Mouse (Mus musculus) liver, embryonic 16.5 days (tissue): ENCODE measurements around the gene Pnlip. TPM values are rescaled to one million over a fixed set of nuclear protein-coding genes. Genes with fewer than 3 reads are reported as not detected.

ENCODE experiments used
- ATAC-seq: fragments of 200-750 bp; cut with Nextera tagmentation; 2 replicates; pipeline ENCODE4 v1.8.0; 2017; ENCODE audit warnings: low read depth, mild to moderate bottlenecking, moderate number of reproducible peaks, moderate library complexity
- H3K27ac ChIP-seq: fragments of 300-500 bp; sonication (generic); 2 replicates; pipeline ENCODE4 v1.5.1; 2014; ENCODE audit warnings: mild to moderate bottlenecking, low read length
- H3K27me3 ChIP-seq: fragments of 300-500 bp; sonication (generic); 2 replicates; pipeline ENCODE4 v1.6.1; 2014; ENCODE audit warnings: low read depth, low read length, mixed read lengths; ENCODE audit not compliant: control insufficient read depth, insufficient read depth
- H3K36me3 ChIP-seq: fragments of 300-500 bp; sonication (generic); 2 replicates; pipeline ENCODE4 v1.6.1; 2014; ENCODE audit warnings: mild to moderate bottlenecking; ENCODE audit not compliant: control insufficient read depth, insufficient read depth
- H3K4me1 ChIP-seq: fragments of 300-500 bp; sonication (generic); 2 replicates; pipeline ENCODE4 v1.6.1; 2014; ENCODE audit warnings: low read depth, low read length, mixed read lengths; ENCODE audit not compliant: control insufficient read depth
- H3K4me2 ChIP-seq: fragments of 300-500 bp; sonication (generic); 2 replicates; pipeline ENCODE4 v1.6.1; 2014; ENCODE audit warnings: low read depth, low read length, mixed read lengths
- H3K4me3 ChIP-seq: fragments of 300-500 bp; sonication (generic); 2 replicates; pipeline ENCODE4 v1.5.1; 2014; ENCODE audit warnings: low read depth, mild to moderate bottlenecking, low read length
- H3K9ac ChIP-seq: fragments of 300-500 bp; sonication (generic); 2 replicates; pipeline ENCODE4 v1.6.1; 2014; ENCODE audit warnings: low read depth, low read length
- H3K9me3 ChIP-seq: fragments of 300-500 bp; sonication (generic); replicated peaks from 2 replicates; pipeline ENCODE4 v1.6.1; 2016; ENCODE audit warnings: low read length; ENCODE audit not compliant: control insufficient read depth
- WGBS: fragments of 180-500 bp; shearing (Covaris S2); extraction: QIAGEN DNeasy Blood & Tissue Kit; methylation state at CpG from one replicate; pipeline ENCODE4 v1.1.7; 2014; ENCODE audit not compliant: insufficient replicate concordance; 5-methylcytosine and 5-hydroxymethylcytosine counted together
- polyA plus RNA-seq: library from polyadenylated mRNA; unstranded; fragments of >200 nt; fragmentation: Nextera tagmentation; extraction: Ambion mirVana; gene quantifications from 2 replicates; pipeline ENCODE4 v1.2.1, GENCODE M21; 2015

Gene Pnlip
- not detected in 2 replicates for polyA plus RNA-seq

DNA sequence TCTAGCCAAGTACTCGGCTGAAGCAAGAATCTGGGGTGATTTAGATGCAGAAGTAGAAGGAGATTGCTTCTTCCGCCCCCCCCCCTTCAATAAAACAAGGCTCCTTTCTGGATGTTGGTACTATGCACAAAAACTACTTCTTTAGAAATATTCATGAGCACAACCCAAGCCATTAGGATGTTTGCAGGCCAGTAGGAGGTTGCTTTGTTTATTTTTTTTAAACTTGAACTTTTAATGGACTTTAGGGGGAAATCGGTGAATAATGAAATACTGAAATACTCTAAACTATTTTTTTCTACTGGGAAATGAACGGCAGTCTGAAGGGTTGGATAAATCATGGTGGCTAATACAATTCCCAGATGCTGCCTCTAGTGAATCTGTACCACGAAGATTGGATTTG lies at the start of gene Pnlip:
Gene Pnlip (plus strand): TSS at position 301 of the 400 bp plus-strand sequence.
- H3K4me3 ChIP-seq: no peak within 1 kb of the TSS
- H3K27ac ChIP-seq: no peak within 1 kb of the TSS
- no peak for ATAC-seq
- H3K9ac ChIP-seq: no peak within 1 kb of the TSS
- H3K36me3 ChIP-seq: no peaks in the 10 kb centered on the region
- 57% methylated on average over 5 of the region's 5 CpGs for WGBS
- no peaks in the 10 kb centered on the region for H3K4me1 ChIP-seq
- no peak within 1 kb of the TSS for H3K4me2 ChIP-seq
- H3K27me3 ChIP-seq: no peaks in the 10 kb centered on the region
- no peaks in the 10 kb centered on the region for H3K9me3 ChIP-seq

DNA sequence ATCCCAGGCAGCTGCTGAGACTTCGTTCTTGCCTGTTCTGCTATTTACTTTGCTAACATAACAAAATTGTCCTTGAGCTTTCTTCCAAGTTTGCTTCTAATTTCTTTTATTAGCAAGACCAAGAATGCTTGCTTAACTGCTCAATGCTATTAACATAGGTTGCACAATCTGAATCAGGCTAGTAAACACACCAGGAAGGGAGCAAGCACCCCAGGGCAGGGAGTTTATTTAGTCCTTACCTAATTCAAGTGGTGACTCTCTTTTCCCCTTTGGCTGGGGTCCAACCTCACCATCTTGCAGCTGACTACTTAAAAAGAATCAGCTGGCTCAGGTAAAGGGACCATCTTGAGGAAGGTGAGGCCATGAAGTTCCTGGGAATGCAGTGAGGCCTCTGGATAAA lies 42.6 kb upstream of the Pnlip start:
- H3K27me3 ChIP-seq: no peaks in the 10 kb centered on the region
- ATAC-seq: no peak
- no peak overlapping the region for H3K4me2 ChIP-seq
- no peak overlapping the region for H3K4me3 ChIP-seq
- 45% methylated on average over 1 of the region's 1 CpGs for WGBS
- H3K27ac ChIP-seq: no peak overlapping the region
- no peaks in the 10 kb centered on the region for H3K9me3 ChIP-seq
- H3K9ac ChIP-seq: no peak overlapping the region
- no peaks in the 10 kb centered on the region for H3K36me3 ChIP-seq
- H3K4me1 ChIP-seq: no peaks in the 10 kb centered on the region

- Histone ChIP-seq H3K27me3 (no peaks in the 10 kb centered on the region), H3K27ac (no peak overlapping the region), H3K4me2 (no peak overlapping the region), H3K9ac (no peak overlapping the region), H3K4me1 (no peaks in the 10 kb centered on the region), H3K9me3 (no peaks in the 10 kb centered on the region), H3K36me3 (no peaks in the 10 kb centered on the region), H3K4me3 (no peak overlapping the region)
- ATAC-seq: no peak
- 67% methylated on average over 3 of the region's 3 CpGs for WGBS
These were observed 39.6 kb upstream of the Pnlip start for GRCm38 (mm10) chr19:58612745-58613144.

- 57% methylated on average over 7 of the region's 7 CpGs for WGBS
- no peaks in the 10 kb centered on the region for H3K27me3 ChIP-seq
- no peaks in the 10 kb centered on the region for H3K36me3 ChIP-seq
- H3K4me2 ChIP-seq: no peak overlapping the region
- no peak for ATAC-seq
- no peak overlapping the region for H3K4me3 ChIP-seq
- H3K4me1 ChIP-seq: no peaks in the 10 kb centered on the region
- no peak overlapping the region for H3K9ac ChIP-seq
- no peak overlapping the region for H3K27ac ChIP-seq
- no peaks in the 10 kb centered on the region for H3K9me3 ChIP-seq
These were observed 35.7 kb upstream of the Pnlip start for GRCm38 (mm10) chr19:58616606-58617005.

DNA sequence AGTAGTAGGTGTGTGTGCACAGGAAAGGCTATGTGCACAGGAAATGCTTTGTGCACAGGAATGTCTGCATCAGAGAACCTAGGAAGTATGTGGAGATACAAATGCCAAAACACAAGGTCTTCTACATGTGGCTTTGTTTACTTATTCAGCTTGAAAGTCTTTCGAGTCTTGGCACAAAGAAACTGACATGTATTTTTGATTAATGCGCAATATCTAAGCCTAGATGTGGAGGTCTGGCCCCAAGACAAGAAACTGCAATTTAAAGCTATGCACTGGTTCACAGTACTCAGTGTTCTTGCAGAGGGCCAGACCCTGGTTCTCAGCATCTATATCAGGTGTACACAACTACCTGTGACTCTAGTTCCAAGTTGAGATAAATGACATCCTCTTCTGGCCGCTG lies 31.6 kb upstream of the Pnlip start:
- Histone ChIP-seq H3K27ac (no peak overlapping the region), H3K9ac (no peak overlapping the region), H3K4me3 (no peak overlapping the region), H3K4me2 (no peak overlapping the region), H3K36me3 (no peaks in the 10 kb centered on the region), H3K9me3 (no peaks in the 10 kb centered on the region), H3K4me1 (no peaks in the 10 kb centered on the region), H3K27me3 (no peaks in the 10 kb centered on the region)
- WGBS: 67% methylated on average over 3 of the region's 3 CpGs
- no peak for ATAC-seq

DNA sequence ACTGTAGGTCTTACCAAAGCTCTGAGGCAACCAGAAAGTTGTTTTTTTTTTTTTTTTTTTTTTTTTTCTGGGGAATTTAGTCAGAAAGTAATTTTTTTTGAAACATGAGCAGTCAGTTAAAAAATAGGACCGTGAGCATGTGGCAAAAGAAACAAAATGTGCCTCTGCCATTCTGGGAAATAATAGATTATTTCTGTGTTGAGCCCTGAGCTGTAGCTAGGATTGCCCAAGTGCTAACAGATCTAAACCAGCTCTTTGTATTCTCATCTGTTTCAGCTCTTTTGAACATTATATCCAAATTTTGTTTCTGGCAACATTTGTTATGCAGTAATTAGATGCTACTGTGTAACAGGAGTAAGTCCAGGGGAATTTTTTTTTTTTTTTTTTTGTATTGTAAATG lies 30.7 kb upstream of the Pnlip start:
- H3K9me3 ChIP-seq: no peaks in the 10 kb centered on the region
- no peaks in the 10 kb centered on the region for H3K36me3 ChIP-seq
- H3K4me1 ChIP-seq: no peaks in the 10 kb centered on the region
- no peaks in the 10 kb centered on the region for H3K27me3 ChIP-seq
- no peak overlapping the region for H3K27ac ChIP-seq
- H3K4me2 ChIP-seq: no peak overlapping the region
- no peak for ATAC-seq
- no peak overlapping the region for H3K9ac ChIP-seq
- no peak overlapping the region for H3K4me3 ChIP-seq
- WGBS: 38% methylated on average over 1 of the region's 1 CpGs

DNA sequence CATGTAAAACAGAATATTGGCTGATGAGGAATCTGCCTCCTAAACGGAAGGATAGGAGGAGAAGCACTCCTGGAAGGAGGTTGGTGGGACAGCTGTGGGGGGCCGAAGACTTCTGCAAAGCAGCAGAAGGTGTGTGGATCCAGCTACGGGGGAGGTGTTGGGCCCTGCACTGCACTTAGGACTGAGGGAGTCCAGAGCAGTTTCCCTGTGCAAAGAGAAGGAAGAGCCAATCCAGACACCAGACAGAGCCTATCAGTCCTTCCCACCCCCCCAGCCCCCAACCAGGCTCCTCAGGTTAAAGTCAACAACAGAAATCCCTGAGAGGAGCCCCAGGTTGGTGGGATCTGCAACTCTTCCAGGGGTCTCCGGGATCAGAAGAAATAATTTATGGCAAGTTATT lies 27.5 kb upstream of the Pnlip start:
- Histone ChIP-seq H3K27me3 (no peaks in the 10 kb centered on the region), H3K4me2 (no peak overlapping the region), H3K9ac (no peak overlapping the region), H3K4me1 (no peaks in the 10 kb centered on the region), H3K4me3 (no peak overlapping the region), H3K9me3 (no peaks in the 10 kb centered on the region), H3K27ac (no peak overlapping the region), H3K36me3 (no peaks in the 10 kb centered on the region)
- ATAC-seq: no peak
- WGBS: 51% methylated on average over 4 of the region's 4 CpGs

DNA sequence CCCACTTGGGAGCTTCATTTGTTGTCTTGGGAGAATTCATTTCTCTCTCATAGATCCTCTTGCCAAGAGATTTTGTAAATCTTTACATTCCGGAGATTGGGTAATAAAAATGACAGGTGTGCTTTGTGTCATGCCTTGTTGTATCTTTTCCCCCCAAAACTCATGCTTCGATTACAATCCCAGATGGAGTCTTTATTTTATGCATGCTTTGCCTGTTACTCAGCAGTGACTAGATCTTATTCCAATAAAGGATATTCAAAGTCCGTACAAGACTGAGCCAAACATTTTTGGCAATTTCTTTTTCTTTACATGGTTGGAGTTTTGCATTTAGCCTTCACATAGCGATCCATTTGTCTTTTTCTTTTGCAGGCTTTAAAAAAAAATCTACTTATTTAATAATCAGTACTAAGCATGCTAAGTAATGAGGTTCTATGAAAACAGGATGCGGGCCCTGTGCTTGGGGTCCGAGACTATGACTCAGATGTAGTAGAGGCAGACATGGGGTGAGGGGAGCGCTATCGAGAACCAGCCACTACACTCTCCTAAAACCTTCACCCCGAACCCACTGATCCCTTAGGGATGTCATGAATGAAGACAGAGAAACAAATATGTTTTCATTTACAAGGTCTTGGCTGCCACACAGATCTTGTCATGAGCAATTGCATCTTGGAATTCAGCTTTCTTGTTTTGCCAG lies 26.9 kb upstream of the Pnlip start:
- H3K4me3 ChIP-seq: no peak overlapping the region
- ATAC-seq: no peak
- H3K36me3 ChIP-seq: no peaks in the 10 kb centered on the region
- WGBS: 69% methylated on average over 9 of the region's 9 CpGs
- H3K27me3 ChIP-seq: no peaks in the 10 kb centered on the region
- H3K4me1 ChIP-seq: no peaks in the 10 kb centered on the region
- H3K9me3 ChIP-seq: no peaks in the 10 kb centered on the region
- H3K9ac ChIP-seq: no peak overlapping the region
- H3K4me2 ChIP-seq: no peak overlapping the region
- no peak overlapping the region for H3K27ac ChIP-seq

- Histone ChIP-seq H3K4me3 (no peak overlapping the region), H3K27me3 (no peaks in the 10 kb centered on the region), H3K4me1 (no peaks in the 10 kb centered on the region), H3K36me3 (no peaks in the 10 kb centered on the region), H3K4me2 (no peak overlapping the region), H3K27ac (no peak overlapping the region), H3K9me3 (no peaks in the 10 kb centered on the region), H3K9ac (no peak overlapping the region)
- 42% methylated on average over 22 of the region's 22 CpGs for WGBS
- no peak for ATAC-seq
These were observed 24.6 kb upstream of the Pnlip start for GRCm38 (mm10) chr19:58627406-58628337.
